Mouse (Mus musculus) testis, adult 2 months (tissue): ENCODE results near the gene Dusp3. TPM values are rescaled to one million over a fixed set of nuclear protein-coding genes. Genes with fewer than 3 reads are reported as not detected.
A peak's percentile ranks its signal among the peaks of the same experiment; 100 is the strongest.

Experiments
- H3K27ac ChIP-seq: fragments of 200-500 bp; 2 replicates; pipeline ENCODE4 v1.5.1; 2012; ENCODE audit warnings: low read depth, low read length; ENCODE audit not compliant: control insufficient read depth, insufficient read depth
- H3K27me3 ChIP-seq: fragments of 200-500 bp; 2 replicates; pipeline ENCODE4 v1.6.1; 2012; ENCODE audit warnings: mild to moderate bottlenecking, low read length, moderate library complexity; ENCODE audit not compliant: control insufficient read depth, insufficient read depth
- H3K36me3 ChIP-seq: fragments of 200-500 bp; 2 replicates; pipeline ENCODE4 v1.6.1; 2012; ENCODE audit warnings: mild to moderate bottlenecking, low read length; ENCODE audit not compliant: control insufficient read depth, insufficient read depth
- H3K4me1 ChIP-seq: fragments of 200-500 bp; 2 replicates; pipeline ENCODE4 v1.6.1; 2012; ENCODE audit warnings: low read length; ENCODE audit not compliant: control insufficient read depth, insufficient read depth
- H3K4me3 ChIP-seq: fragments of 200-500 bp; 2 replicates; pipeline ENCODE4 v1.5.1; 2012; ENCODE audit warnings: low read depth, mild to moderate bottlenecking, low read length, moderate library complexity, mixed read lengths; ENCODE audit not compliant: control insufficient read depth
- CTCF ChIP-seq: fragments of 200-500 bp; IDR thresholded peaks from 2 replicates; pipeline ENCODE4 v1.5.1; 2012; ENCODE audit warnings: low read depth, mild to moderate bottlenecking, inconsistent platforms, low read length, moderate library complexity; ENCODE audit not compliant: control insufficient read depth, insufficient read depth, insufficient replicate concordance
- POLR2A ChIP-seq: fragments of 200-500 bp; IDR thresholded peaks from 2 replicates; pipeline ENCODE4 v1.6.1; 2012; ENCODE audit warnings: low read depth, mild to moderate bottlenecking, inconsistent platforms, low read length, moderate library complexity; ENCODE audit not compliant: control insufficient read depth
- polyA plus RNA-seq: library from polyadenylated mRNA; depleted of rRNA; stranded (reverse); fragments of >200 nt; gene quantifications from 2 replicates; pipeline ENCODE4 v1.2.3, GENCODE M21; 2012

Gene Dusp3
- polyA plus RNA-seq, 1 experiment, result 266 TPM

DNA sequence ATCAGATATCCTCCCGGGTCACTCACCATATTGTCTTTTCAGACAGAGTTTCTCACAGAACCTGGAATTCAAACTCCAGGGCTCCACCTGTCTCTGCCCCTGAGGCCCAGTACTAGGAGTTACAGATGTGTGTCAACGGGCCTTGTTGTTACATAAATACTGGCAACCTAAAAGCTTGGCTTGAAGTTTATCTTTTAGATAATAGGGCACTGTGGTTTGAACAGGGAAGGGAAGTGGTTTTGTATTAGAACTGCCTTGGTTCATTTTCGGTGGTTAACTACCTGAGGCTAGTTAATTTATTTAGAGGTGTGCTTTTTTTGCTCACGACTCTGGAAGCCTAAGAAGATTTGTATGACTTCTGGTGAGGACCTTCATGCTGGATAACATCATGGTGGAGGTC, 33.4 kb downstream of the Dusp3 start:
- Histone ChIP-seq H3K27ac (no peak overlapping the region), H3K36me3 (no peaks in the 10 kb centered on the region), H3K4me3 (no peak overlapping the region), H3K4me1 (peaks cover 13% of the 10 kb centered on the region), H3K27me3 (no peaks in the 10 kb centered on the region)
- no peak for TF ChIP-seq POLR2A
- TF ChIP-seq CTCF, result no peak

DNA sequence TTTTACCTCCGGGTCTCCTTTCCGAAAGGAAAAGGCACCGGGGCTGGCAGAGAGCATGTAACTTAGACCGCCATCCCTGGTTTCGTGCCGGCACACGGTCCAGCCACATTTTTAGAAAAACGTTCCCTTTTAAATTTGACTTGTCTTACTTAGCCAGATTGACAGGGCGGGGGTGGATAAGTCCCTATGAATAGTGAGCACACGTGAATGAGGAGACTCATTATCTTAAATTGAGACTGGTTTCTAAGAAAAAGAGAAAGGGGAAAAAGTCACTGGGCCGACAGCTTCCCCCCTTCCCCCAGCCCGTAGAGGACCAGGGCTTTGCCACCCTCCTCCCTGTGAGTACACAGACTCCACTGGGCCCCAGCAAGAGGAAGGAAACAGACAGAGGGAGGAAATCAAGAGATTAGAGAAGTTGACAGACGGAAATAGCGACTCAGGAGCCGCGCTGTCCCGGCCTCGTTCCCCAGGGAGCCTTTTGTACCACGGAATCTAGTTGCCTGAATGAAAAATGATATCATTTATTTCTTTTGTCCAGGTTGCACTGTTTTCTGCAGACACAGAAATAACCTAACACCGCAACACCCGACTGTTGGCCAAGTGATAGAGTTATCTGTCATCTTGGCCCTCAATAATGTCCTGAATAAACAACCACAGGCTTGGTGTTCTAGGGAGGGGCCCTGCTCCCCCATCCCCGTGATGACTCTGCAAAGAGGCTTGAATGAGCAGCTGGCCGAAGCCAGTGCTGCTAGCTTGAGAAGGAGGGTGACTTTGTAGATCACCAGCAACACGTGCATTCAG, 34.1 kb downstream of the Dusp3 start:
- peaks cover 13% of the 10 kb centered on the region for H3K4me1 ChIP-seq
- H3K27me3 ChIP-seq, result no peaks in the 10 kb centered on the region
- H3K36me3 ChIP-seq, result no peaks in the 10 kb centered on the region
- no peak for TF ChIP-seq POLR2A
- no peak for TF ChIP-seq CTCF
- H3K4me3 ChIP-seq, result peak overlapping the region; percentile 77
- peak overlapping the region; percentile 12; the same call in 1 of the 2 replicates for H3K27ac ChIP-seq

DNA sequence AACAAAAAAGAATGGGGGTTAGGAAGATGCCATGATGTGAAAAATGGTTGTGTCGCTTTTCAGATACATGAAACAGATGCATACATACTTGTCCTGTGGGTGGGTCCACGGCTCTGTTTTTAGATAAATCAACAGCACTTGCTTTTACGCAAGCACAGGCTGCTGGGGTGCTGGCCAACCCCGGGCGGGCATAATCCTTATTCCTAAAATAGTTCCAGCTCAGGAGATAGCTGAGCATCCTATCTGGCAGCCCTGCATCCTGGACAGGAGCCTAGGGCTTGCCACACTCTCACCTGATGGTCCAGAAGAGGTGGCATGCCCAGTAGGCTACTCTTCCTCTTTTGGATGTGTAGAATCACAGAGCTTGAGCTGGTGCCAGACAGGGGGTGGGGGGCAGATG, 36.8 kb downstream of the Dusp3 start:
- H3K27me3 ChIP-seq, result no peaks in the 10 kb centered on the region
- H3K4me1 ChIP-seq, result peaks cover 13% of the 10 kb centered on the region
- no peak overlapping the region for H3K27ac ChIP-seq
- H3K36me3 ChIP-seq, result no peaks in the 10 kb centered on the region
- TF ChIP-seq CTCF (no peak), POLR2A (no peak)
- no peak overlapping the region for H3K4me3 ChIP-seq

DNA sequence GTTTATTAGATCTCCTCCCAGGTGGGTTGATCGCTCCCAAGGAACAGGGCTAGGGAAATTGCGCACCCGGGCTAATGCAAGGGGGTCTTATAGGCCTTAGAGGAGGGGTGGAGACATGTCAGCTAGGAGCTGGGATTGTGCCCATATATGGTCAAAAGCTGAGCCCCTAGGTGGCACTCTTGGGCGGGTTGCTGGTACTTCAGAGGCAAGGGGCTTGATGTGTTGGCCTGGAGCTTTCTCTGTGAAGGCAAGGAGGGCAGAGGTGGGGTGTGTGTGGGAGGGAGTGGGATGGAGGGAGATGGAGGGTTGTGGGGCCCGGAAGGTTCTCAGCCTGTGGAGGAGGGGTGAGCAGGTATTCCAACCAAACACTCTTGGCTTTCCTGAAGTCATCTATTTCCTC, 40.3 kb downstream of the Dusp3 start:
- Histone ChIP-seq H3K36me3 (no peaks in the 10 kb centered on the region), H3K4me3 (no peak overlapping the region), H3K27ac (no peak overlapping the region), H3K27me3 (no peaks in the 10 kb centered on the region), H3K4me1 (peaks cover 4% of the 10 kb centered on the region)
- TF ChIP-seq POLR2A (no peak), CTCF (no peak)

DNA sequence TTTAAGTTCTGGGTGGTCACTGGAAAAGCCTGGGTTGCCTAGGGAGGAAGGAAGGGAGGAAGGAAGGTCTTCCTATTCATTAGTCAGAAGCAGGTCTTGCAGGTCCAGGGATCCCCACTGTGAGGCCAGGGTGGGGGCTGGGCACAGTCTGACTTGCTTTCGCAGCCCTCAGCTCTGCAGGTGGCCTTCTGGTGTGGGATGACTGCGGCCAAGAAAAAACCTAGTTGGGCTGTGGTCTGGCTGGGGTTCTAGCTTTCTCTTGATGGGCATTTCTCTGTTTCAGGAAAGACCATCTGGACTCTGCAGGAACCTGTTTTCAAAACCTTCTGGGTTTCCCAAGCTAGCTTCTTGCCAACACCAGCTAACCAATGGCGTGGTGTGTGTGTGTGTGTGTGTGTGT, 43.8 kb downstream of the Dusp3 start:
- H3K36me3 ChIP-seq, result no peaks in the 10 kb centered on the region
- TF ChIP-seq POLR2A (no peak), CTCF (no peak)
- no peaks in the 10 kb centered on the region for H3K4me1 ChIP-seq
- H3K27me3 ChIP-seq, result no peaks in the 10 kb centered on the region
- H3K27ac ChIP-seq, result no peak overlapping the region
- H3K4me3 ChIP-seq, result no peak overlapping the region

DNA sequence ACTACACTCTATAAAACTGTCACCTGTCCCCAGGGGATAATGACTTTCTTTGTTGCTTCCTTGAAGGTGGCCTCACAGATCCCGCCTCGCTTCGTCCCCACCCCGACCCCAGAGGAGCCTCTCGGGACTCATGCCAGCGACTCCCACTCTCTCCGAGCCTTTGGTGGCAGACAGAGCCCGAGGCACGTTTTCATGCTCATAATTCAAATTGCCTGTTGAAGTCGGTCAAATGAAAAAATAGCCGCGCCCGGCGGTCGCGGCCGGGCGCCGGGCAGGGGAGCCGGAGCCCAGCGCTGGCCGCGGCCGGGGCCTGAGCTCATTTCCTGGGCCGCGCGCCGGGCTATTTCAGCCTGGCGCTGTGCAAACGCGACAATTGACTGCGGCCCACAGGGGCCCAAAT, 49.7 kb downstream of the Dusp3 start:
- Histone ChIP-seq H3K36me3 (no peaks in the 10 kb centered on the region), H3K27ac (no peak overlapping the region), H3K27me3 (no peaks in the 10 kb centered on the region; the same call in 1 of the 2 replicates), H3K4me1 (peaks cover 9% of the 10 kb centered on the region), H3K4me3 (peak overlapping the region; percentile 58)
- no peak for TF ChIP-seq CTCF
- no peak for TF ChIP-seq POLR2A

DNA sequence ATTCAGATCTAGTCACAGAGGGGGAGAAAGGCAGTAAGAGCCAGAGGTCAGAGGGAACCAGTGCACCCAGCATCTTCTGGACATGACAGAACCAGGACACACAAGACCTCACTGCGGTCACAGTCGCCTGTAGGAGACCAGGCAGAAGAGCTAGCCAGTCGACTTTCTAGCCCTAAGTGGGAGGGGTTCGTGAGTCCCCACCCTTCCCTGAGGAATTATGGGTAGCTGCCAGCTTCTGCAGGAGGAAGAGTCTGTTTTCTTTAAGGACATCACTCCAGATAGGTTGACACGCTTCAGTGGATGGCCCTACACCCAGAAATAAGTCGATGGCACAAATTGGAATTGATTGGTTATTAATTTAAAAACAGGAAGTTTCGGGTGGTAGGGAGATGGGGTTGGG, 50.4 kb downstream of the Dusp3 start:
- TF ChIP-seq CTCF (no peak), POLR2A (no peak)
- Histone ChIP-seq H3K4me3 (no peak overlapping the region), H3K27ac (no peak overlapping the region), H3K36me3 (no peaks in the 10 kb centered on the region), H3K27me3 (no peaks in the 10 kb centered on the region; the same call in 1 of the 2 replicates), H3K4me1 (peaks cover 9% of the 10 kb centered on the region)

DNA sequence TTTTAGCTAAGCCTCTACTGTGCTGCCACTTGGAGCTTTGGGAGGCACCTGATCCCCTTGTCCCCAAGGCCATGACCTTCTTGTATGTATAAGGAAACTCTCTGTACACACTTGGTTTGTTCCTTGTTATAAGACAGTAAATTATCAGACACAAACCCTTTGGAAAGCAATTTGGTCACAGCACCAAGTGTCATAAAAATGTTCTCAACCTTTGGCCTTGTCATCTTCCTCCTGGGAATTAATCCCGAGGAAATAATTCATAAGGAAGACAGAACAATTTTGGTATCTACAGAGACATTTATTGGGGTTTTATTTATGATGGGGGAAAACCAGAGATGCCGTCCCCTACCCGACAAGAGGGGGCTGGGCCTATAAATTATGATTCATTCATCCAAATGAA, 51.1 kb downstream of the Dusp3 start:
- H3K36me3 ChIP-seq, result no peaks in the 10 kb centered on the region
- no peak overlapping the region for H3K4me3 ChIP-seq
- H3K4me1 ChIP-seq, result peaks cover 9% of the 10 kb centered on the region
- no peak overlapping the region for H3K27ac ChIP-seq
- TF ChIP-seq POLR2A (no peak), CTCF (no peak)
- H3K27me3 ChIP-seq, result no peaks in the 10 kb centered on the region; the same call in 1 of the 2 replicates
